Mouse (Mus musculus) heart, postnatal 0 days (tissue): Measurements from ENCODE around the gene Mindy1.

Source experiments
- CTCF ChIP-seq: IDR thresholded peaks from 2 replicates; pipeline ENCODE4 v1.5.1; 2016; ENCODE audit warnings: antibody characterized with exemption, control low read depth, low read depth
- EP300 ChIP-seq: IDR thresholded peaks from 2 replicates; pipeline ENCODE4 v1.6.1; 2016; ENCODE audit warnings: antibody characterized with exemption, low read depth

DNA sequence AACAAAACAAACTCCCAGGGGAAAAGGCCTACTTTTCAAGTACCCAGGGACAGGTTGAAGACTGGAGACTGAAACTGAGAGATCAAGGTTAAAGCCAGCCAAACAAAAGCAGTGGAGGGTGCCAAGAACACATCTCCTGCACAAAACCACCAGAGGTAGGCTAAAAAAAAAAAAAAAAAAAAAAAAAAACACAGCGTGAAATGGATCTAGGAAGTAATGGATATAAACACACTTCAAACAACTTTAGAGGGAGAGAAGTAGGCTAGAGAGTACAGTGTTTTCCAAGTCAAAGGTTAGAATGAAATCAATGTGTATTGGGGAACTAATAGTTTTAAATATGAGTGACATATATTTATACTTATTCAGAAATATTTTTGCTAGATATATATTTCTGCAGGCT is 50.4 kb downstream of the Mindy1 start:
- no peak for TF ChIP-seq CTCF
- no peak for TF ChIP-seq EP300
